18 mouse cellular contexts compared by ENCODE assay signal in genomic region chr4:81058227-81058626, GRCm38 (mm10).
DNase-seq lines count a peak whose midpoint lies in the region; ATAC-seq and TF ChIP-seq lines count a peak whose summit lies in the region.
"Had no signal": no experiment of that assay in that cellular context is flagged by ENCODE, and none has a peak within 500 bp of the region (broad histone marks: within the 10 kb centered on the region; RNA-seq: fewer than 3 reads in every experiment).

No protein-coding gene starts in this region.

- no peak for ATAC-seq in embryonic facial prominence, embryonic 15.5 days (ENCODE audit: insufficient number of reproducible peaks, low FRiP score, low TSS enrichment, low read depth)
- no peak for ATAC-seq in limb, embryonic 14.5 days (ENCODE audit: low FRiP score, low read depth)
- ATAC-seq in kidney, embryonic 15.5 days (replicated peaks; ENCODE audit: low FRiP score), result no peak
- no peak for ATAC-seq in hindbrain, embryonic 16.5 days

- no peak for DNase-seq in embryonic facial prominence, embryonic 10.5 days (ENCODE audit: low spot score)
- no peak for DNase-seq in limb, embryonic 14.5 days (ENCODE audit: low spot score)
- DNase-seq in limb, embryonic 10.5 days (ENCODE audit: low spot score), result no peak
- DNase-seq in adipocyte (ENCODE audit: low spot score), result peak; percentile 10
- peak; percentile 4 for DNase-seq in heart, postnatal 25 days (ENCODE audit: low spot score)
- DNase-seq: adrenal gland, adult 2 months; cerebellum, adult 2 months; cerebellum, postnatal 36 days; kidney, adult 11 months; layer of hippocampus, postnatal 36 days; lung, adult 18-20 months; thymus, postnatal 36 days had no signal

- H3K36me3 ChIP-seq in embryonic facial prominence, embryonic 15.5 days, result no peaks in the 10 kb centered on the region
- no peaks in the 10 kb centered on the region for H3K36me3 ChIP-seq in embryonic facial prominence, embryonic 10.5 days (replicated peaks)
- H3K36me3 ChIP-seq in limb, embryonic 14.5 days (ENCODE audit: control insufficient read depth, insufficient read depth, low read length), result no peaks in the 10 kb centered on the region
- H3K36me3 ChIP-seq in limb, embryonic 10.5 days, result no peaks in the 10 kb centered on the region
- no peaks in the 10 kb centered on the region for H3K36me3 ChIP-seq in kidney, embryonic 15.5 days
- no peaks in the 10 kb centered on the region for H3K36me3 ChIP-seq in hindbrain, embryonic 16.5 days (ENCODE audit: control insufficient read depth, insufficient read depth, low read length)
- H3K36me3 ChIP-seq: G1E; midbrain, embryonic 12.5 days had no signal

- H3K27me3 ChIP-seq in embryonic facial prominence, embryonic 15.5 days, result no peaks in the 10 kb centered on the region
- H3K27me3 ChIP-seq in embryonic facial prominence, embryonic 10.5 days (replicated peaks; ENCODE audit: low read depth, poor library complexity, severe bottlenecking), result no peaks in the 10 kb centered on the region
- H3K27me3 ChIP-seq in limb, embryonic 14.5 days (ENCODE audit: control insufficient read depth, insufficient read depth, low read length), result no peaks in the 10 kb centered on the region
- no peaks in the 10 kb centered on the region for H3K27me3 ChIP-seq in limb, embryonic 10.5 days (ENCODE audit: low read depth, poor library complexity, severe bottlenecking)
- H3K27me3 ChIP-seq in kidney, embryonic 15.5 days, result no peaks in the 10 kb centered on the region
- no peaks in the 10 kb centered on the region for H3K27me3 ChIP-seq in hindbrain, embryonic 16.5 days (replicated peaks; ENCODE audit: control insufficient read depth, insufficient read depth, low read length)
- H3K27me3 ChIP-seq: midbrain, embryonic 12.5 days had no signal

- H3K9ac ChIP-seq in embryonic facial prominence, embryonic 15.5 days, result no peak overlapping the region
- H3K9ac ChIP-seq in limb, embryonic 14.5 days (ENCODE audit: low read depth, low read length, severe bottlenecking), result no peak overlapping the region
- H3K9ac ChIP-seq in kidney, embryonic 15.5 days, result no peak overlapping the region
- no peak overlapping the region for H3K9ac ChIP-seq in hindbrain, embryonic 16.5 days (ENCODE audit: low read depth, low read length)
- H3K9ac ChIP-seq: midbrain, embryonic 12.5 days had no signal

- no peaks in the 10 kb centered on the region for H3K4me1 ChIP-seq in embryonic facial prominence, embryonic 15.5 days
- H3K4me1 ChIP-seq in embryonic facial prominence, embryonic 10.5 days, result no peaks in the 10 kb centered on the region
- H3K4me1 ChIP-seq in limb, embryonic 14.5 days (ENCODE audit: control insufficient read depth, insufficient read depth, low read length), result peaks cover 14% of the 10 kb centered on the region
- H3K4me1 ChIP-seq in limb, embryonic 10.5 days, result no peaks in the 10 kb centered on the region
- peaks cover 3% of the 10 kb centered on the region; the same call in 1 of the 2 replicates for H3K4me1 ChIP-seq in kidney, embryonic 15.5 days
- no peaks in the 10 kb centered on the region for H3K4me1 ChIP-seq in hindbrain, embryonic 16.5 days (ENCODE audit: control insufficient read depth, insufficient read depth, low read depth, low read length)
- H3K4me1 ChIP-seq: midbrain, embryonic 12.5 days had no signal

- 95% methylated on average over 1 of the region's 1 CpGs for WGBS in embryonic facial prominence, embryonic 15.5 days
- 99% methylated on average over 1 of the region's 1 CpGs for WGBS in embryonic facial prominence, embryonic 10.5 days
- 81% methylated on average over 1 of the region's 1 CpGs for WGBS in limb, embryonic 14.5 days
- 87% methylated on average over 1 of the region's 1 CpGs for WGBS in limb, embryonic 10.5 days
- WGBS in kidney, embryonic 15.5 days, result 90% methylated on average over 1 of the region's 1 CpGs
- WGBS in hindbrain, embryonic 16.5 days, result 95% methylated on average over 1 of the region's 1 CpGs

- TF ChIP-seq POLR2A in limb, embryonic 14.5 days (IDR thresholded peaks at IDR 0.05; ENCODE audit: borderline replicate concordance, extremely low read depth, insufficient read depth, insufficient read length), result no peak

- H3K27ac ChIP-seq in embryonic facial prominence, embryonic 15.5 days (replicated peaks), result 0 out of 2 replicates have a peak overlapping the region, but pooled peaks have one; percentile 63
- no peak overlapping the region for H3K27ac ChIP-seq in embryonic facial prominence, embryonic 10.5 days (replicated peaks)
- H3K27ac ChIP-seq in limb, embryonic 14.5 days (replicated peaks; ENCODE audit: low read depth, low read length), result peak overlapping the region; percentile 76
- no peak overlapping the region for H3K27ac ChIP-seq in limb, embryonic 10.5 days
- no peak overlapping the region for H3K27ac ChIP-seq in kidney, embryonic 15.5 days
- H3K27ac ChIP-seq in hindbrain, embryonic 16.5 days (ENCODE audit: low read depth, low read length), result no peak overlapping the region
- H3K27ac ChIP-seq: kidney, postnatal 0 days; midbrain, embryonic 12.5 days had no signal

- no peaks in the 10 kb centered on the region for H3K9me3 ChIP-seq in embryonic facial prominence, embryonic 15.5 days (replicated peaks)
- no peaks in the 10 kb centered on the region for H3K9me3 ChIP-seq in embryonic facial prominence, embryonic 10.5 days
- H3K9me3 ChIP-seq in limb, embryonic 14.5 days (ENCODE audit: control insufficient read depth, low read length), result no peaks in the 10 kb centered on the region
- H3K9me3 ChIP-seq in limb, embryonic 10.5 days (replicated peaks), result no peaks in the 10 kb centered on the region
- no peaks in the 10 kb centered on the region for H3K9me3 ChIP-seq in kidney, embryonic 15.5 days (replicated peaks)
- H3K9me3 ChIP-seq in hindbrain, embryonic 16.5 days (ENCODE audit: control insufficient read depth, low read length), result no peaks in the 10 kb centered on the region
- H3K9me3 ChIP-seq: midbrain, embryonic 12.5 days had no signal

- intact Hi-C loops in heart, postnatal 25 days (cut with DNase I), result no loop called here

- H3K4me2 ChIP-seq in embryonic facial prominence, embryonic 15.5 days (replicated peaks), result no peak overlapping the region
- H3K4me2 ChIP-seq in limb, embryonic 14.5 days (replicated peaks; ENCODE audit: low read depth, low read length, severe bottlenecking), result no peak overlapping the region
- H3K4me2 ChIP-seq in kidney, embryonic 15.5 days, result no peak overlapping the region
- no peak overlapping the region for H3K4me2 ChIP-seq in hindbrain, embryonic 16.5 days (ENCODE audit: low read length)
- H3K4me2 ChIP-seq: midbrain, embryonic 12.5 days had no signal

- no peak overlapping the region for H3K4me3 ChIP-seq in embryonic facial prominence, embryonic 15.5 days (replicated peaks)
- H3K4me3 ChIP-seq in embryonic facial prominence, embryonic 10.5 days, result no peak overlapping the region
- H3K4me3 ChIP-seq in limb, embryonic 14.5 days (replicated peaks; ENCODE audit: low read length), result no peak overlapping the region
- H3K4me3 ChIP-seq in limb, embryonic 10.5 days, result no peak overlapping the region
- no peak overlapping the region for H3K4me3 ChIP-seq in kidney, embryonic 15.5 days (replicated peaks)
- no peak overlapping the region for H3K4me3 ChIP-seq in hindbrain, embryonic 16.5 days (ENCODE audit: low read length)
- H3K4me3 ChIP-seq: midbrain, embryonic 12.5 days had no signal

Comparison
In these comparisons a context has a peak if more than half of its experiments do, and no peak if none do; other contexts are left out.
1. H3K27ac ChIP-seq: peak in embryonic facial prominence, embryonic 15.5 days (single experiment) and limb, embryonic 14.5 days (single experiment); none in embryonic facial prominence, embryonic 10.5 days (single experiment), limb, embryonic 10.5 days (single experiment), kidney, embryonic 15.5 days (single experiment) and hindbrain, embryonic 16.5 days (single experiment).
2. DNase-seq: peak in adipocyte (single experiment) and heart, postnatal 25 days (single experiment); none in embryonic facial prominence, embryonic 10.5 days (single experiment), limb, embryonic 14.5 days (single experiment) and limb, embryonic 10.5 days (single experiment).